In the genomic region with DNA sequence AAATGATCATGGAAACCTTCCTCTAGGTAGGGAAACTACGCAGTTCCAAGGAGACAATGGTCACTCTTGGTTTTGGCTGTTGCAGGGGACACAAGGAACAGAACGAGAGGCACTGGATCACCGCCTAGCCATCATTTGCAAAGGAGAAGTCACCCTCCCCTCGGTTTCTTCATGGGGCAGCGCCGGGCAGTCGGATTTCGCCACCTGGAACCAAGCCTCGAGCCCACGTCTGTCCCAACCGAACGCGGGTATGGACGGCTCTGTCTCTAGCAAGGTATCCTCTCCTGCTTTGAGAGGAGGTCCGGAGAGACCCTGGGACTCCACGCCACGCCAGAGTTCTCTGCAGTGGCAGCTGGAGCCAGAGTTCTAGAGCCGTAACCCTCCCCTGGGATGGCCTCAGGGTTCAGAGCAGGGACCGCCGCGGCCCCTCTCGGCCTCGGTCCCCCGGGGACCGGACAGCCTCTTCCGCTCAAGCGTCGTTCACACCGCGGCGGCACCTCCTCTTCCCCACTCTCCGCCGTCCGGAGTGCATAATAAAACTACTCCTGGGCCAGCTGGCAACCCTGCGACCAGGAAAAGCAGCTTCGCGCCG, we compare ENCODE assay signal across 8 mouse cellular contexts. TPM values are rescaled to one million over a fixed set of nuclear protein-coding genes. Genes with fewer than 3 reads are reported as not detected.
DNase-seq lines count a peak whose midpoint lies in the region; ATAC-seq lines count a peak whose summit lies in the region.

No protein-coding gene starts in this region.

- peaks cover 41% of the 10 kb centered on the region for H3K36me3 ChIP-seq in kidney, embryonic 14.5 days (ENCODE audit: control insufficient read depth, insufficient read depth, low read length)
- peaks cover 57% of the 10 kb centered on the region for H3K36me3 ChIP-seq in hindbrain, embryonic 10.5 days

- H3K4me1 ChIP-seq in kidney, embryonic 14.5 days (ENCODE audit: control insufficient read depth, insufficient read depth, low read length) = peaks cover 22% of the 10 kb centered on the region; the same call in 1 of the 2 replicates
- H3K4me1 ChIP-seq in hindbrain, embryonic 10.5 days (replicated peaks) = peaks cover 31% of the 10 kb centered on the region

- H3K9ac ChIP-seq in kidney, embryonic 14.5 days (ENCODE audit: low read depth, low read length) = peak overlapping the region; percentile 86

- no peaks in the 10 kb centered on the region for H3K27me3 ChIP-seq in kidney, embryonic 14.5 days (ENCODE audit: control insufficient read depth, insufficient read depth, low read length)
- H3K27me3 ChIP-seq in hindbrain, embryonic 10.5 days (ENCODE audit: insufficient read depth, poor library complexity, severe bottlenecking) = no peaks in the 10 kb centered on the region

- DNase-seq in kidney, adult 11 months = no peak
- no peak for DNase-seq in hindbrain, embryonic 10.5 days (ENCODE audit: low spot score)
- DNase-seq in lung, postnatal 25 days (ENCODE audit: low spot score) = peak; percentile 10
- no peak for DNase-seq in adrenal gland, postnatal 10 days
- DNase-seq in adrenal gland, adult (ENCODE audit: inconsistent age in 2 of 2, low spot score in 1 of 2) = no peak
- no peak for DNase-seq in thymus, postnatal 10 days (ENCODE audit: low spot score in 2 of 2)

- peak overlapping the region; percentile 84 for H3K4me2 ChIP-seq in kidney, embryonic 14.5 days (replicated peaks; ENCODE audit: low read depth, low read length)

- no peaks in the 10 kb centered on the region for H3K9me3 ChIP-seq in kidney, embryonic 14.5 days (ENCODE audit: control insufficient read depth, low read length)
- no peaks in the 10 kb centered on the region for H3K9me3 ChIP-seq in hindbrain, embryonic 10.5 days

- WGBS in kidney, embryonic 14.5 days = under 1% methylated on average over 34 of the region's 38 CpGs
- WGBS in hindbrain, embryonic 10.5 days = under 1% methylated on average over 38 of the region's 38 CpGs

- H3K27ac ChIP-seq in kidney, embryonic 14.5 days (ENCODE audit: low read depth, low read length) = peak overlapping the region; percentile 75; the same call in 1 of the 2 replicates
- H3K27ac ChIP-seq in hindbrain, embryonic 10.5 days = peak overlapping the region; percentile 92

- ATAC-seq in kidney, embryonic 14.5 days (ENCODE audit: low FRiP score, low TSS enrichment) = peak; percentile 70
- peak; percentile 15 for ATAC-seq in activated CD4-positive, CD25-positive, alpha-beta regulatory T cell, adult 4 months

- peak overlapping the region; percentile 76 for H3K4me3 ChIP-seq in kidney, embryonic 14.5 days (ENCODE audit: low read length)
- H3K4me3 ChIP-seq in hindbrain, embryonic 10.5 days = peak overlapping the region; percentile 95

RNA-seq across cellular contexts. Expression of a gene that starts 0.4 kb away (rescaled TPM):
- 66.0 and 96.3 TPM in 2 replicates for polyA plus RNA-seq in kidney, embryonic 14.5 days (2014; fragmentation: Nextera tagmentation; extraction: Ambion mirVana)
- polyA plus RNA-seq in activated CD4-positive, CD25-positive, alpha-beta regulatory T cell, adult 4 months (2017; shearing (Covaris generic)) = 10 to 100 TPM; 66.1 to 82.5 TPM
- polyA plus RNA-seq in hindbrain, embryonic 10.5 days (2016; fragmentation: Nextera tagmentation; extraction: Ambion mirVana) = 211 and 219 TPM in 2 replicates
- 10 to 100 TPM; 80.1 to 82.7 TPM for total RNA-seq in adrenal gland, postnatal 10 days (2021)

RNA-seq across cellular contexts. Expression of a gene that starts 0.6 kb away (rescaled TPM):
- polyA plus RNA-seq in kidney, embryonic 14.5 days (2014; fragmentation: Nextera tagmentation; extraction: Ambion mirVana) = 21.7 and 26.3 TPM in 2 replicates
- polyA plus RNA-seq in activated CD4-positive, CD25-positive, alpha-beta regulatory T cell, adult 4 months (2017; shearing (Covaris generic)) = 10 to 100 TPM; 28.7 to 41.5 TPM
- 17.8 TPM in 2 replicates for polyA plus RNA-seq in hindbrain, embryonic 10.5 days (2016; fragmentation: Nextera tagmentation; extraction: Ambion mirVana)
- total RNA-seq in adrenal gland, postnatal 10 days (2021) = 10 to 100 TPM; 33.8 to 37.1 TPM

RNA-seq across cellular contexts. Expression of a gene that starts 35.9 kb away (rescaled TPM):
- 80.9 and 86.2 TPM in 2 replicates for polyA plus RNA-seq in kidney, embryonic 14.5 days (2014; fragmentation: Nextera tagmentation; extraction: Ambion mirVana)
- 10 to 100 TPM; 18.5 to 23.5 TPM for polyA plus RNA-seq in activated CD4-positive, CD25-positive, alpha-beta regulatory T cell, adult 4 months (2017; shearing (Covaris generic))
- 63.7 and 108 TPM in 2 replicates for polyA plus RNA-seq in hindbrain, embryonic 10.5 days (2016; fragmentation: Nextera tagmentation; extraction: Ambion mirVana)
- 10 to 100 TPM; 33.0 to 43.7 TPM for total RNA-seq in adrenal gland, postnatal 10 days (2021)

RNA-seq across cellular contexts. Expression of a gene that starts 42.2 kb away (rescaled TPM):
- polyA plus RNA-seq in kidney, embryonic 14.5 days (2014; fragmentation: Nextera tagmentation; extraction: Ambion mirVana) = 10.2 and 10.4 TPM in 2 replicates
- polyA plus RNA-seq in activated CD4-positive, CD25-positive, alpha-beta regulatory T cell, adult 4 months (2017; shearing (Covaris generic)) = not detected
- 4.6 and 5.4 TPM in 2 replicates for polyA plus RNA-seq in hindbrain, embryonic 10.5 days (2016; fragmentation: Nextera tagmentation; extraction: Ambion mirVana)
- 1 to 10 TPM in 1 of 2 experiments, not detected in 1; 1.4 TPM for total RNA-seq in adrenal gland, postnatal 10 days (2021)

RNA-seq across cellular contexts. Expression of a gene that starts 51.6 kb away (rescaled TPM):
- 0.11 TPM in 1 of 2 replicates, not detected in the other for polyA plus RNA-seq in kidney, embryonic 14.5 days (2014; fragmentation: Nextera tagmentation; extraction: Ambion mirVana)
- polyA plus RNA-seq in activated CD4-positive, CD25-positive, alpha-beta regulatory T cell, adult 4 months (2017; shearing (Covaris generic)) = not detected
- polyA plus RNA-seq in hindbrain, embryonic 10.5 days (2016; fragmentation: Nextera tagmentation; extraction: Ambion mirVana) = 0.05 TPM in 1 of 2 replicates, not detected in the other
- not detected for total RNA-seq in adrenal gland, postnatal 10 days (2021)
